Mouse (Mus musculus): Measurements from ENCODE around the gene Socs1. TPM values are rescaled to one million over a fixed set of nuclear protein-coding genes. Genes with fewer than 3 reads are reported as not detected.

The Socs1 gene
- 1.9 and 2.2 TPM in 2 replicates for polyA plus RNA-seq (2012; rRNA removed)

- TF ChIP-seq POLR2A (IDR thresholded peaks at IDR 0.05; ENCODE audit: borderline replicate concordance, extremely low read depth, insufficient read depth, insufficient read length, poor library complexity, severe bottlenecking), result peak; percentile 77
- no peak for TF ChIP-seq CTCF (IDR thresholded peaks at IDR 0.05; ENCODE audit: borderline replicate concordance, extremely low read depth, insufficient read depth, insufficient read length)
- peak; percentile 96 for DNase-seq (ENCODE audit: low read depth)
Measured at GRCm38 (mm10) chr16:10785371-10786231, at the start of gene Socs1. Socs1 (minus strand) TSS chr16:10785536.

GRCm38 (mm10) chr16:10834542-10834910 lies 49.2 kb upstream of the Socs1 start:
- no peak for TF ChIP-seq POLR2A (IDR thresholded peaks at IDR 0.05; ENCODE audit: borderline replicate concordance, extremely low read depth, insufficient read depth, insufficient read length, poor library complexity, severe bottlenecking)
- no peak for TF ChIP-seq CTCF (IDR thresholded peaks at IDR 0.05; ENCODE audit: borderline replicate concordance, extremely low read depth, insufficient read depth, insufficient read length)

GRCm38 (mm10) chr16:10828461-10828805 lies 43.1 kb upstream of the Socs1 start:
- TF ChIP-seq POLR2A (IDR thresholded peaks at IDR 0.05; ENCODE audit: borderline replicate concordance, extremely low read depth, insufficient read depth, insufficient read length, poor library complexity, severe bottlenecking) (no peak), CTCF (IDR thresholded peaks at IDR 0.05; ENCODE audit: borderline replicate concordance, extremely low read depth, insufficient read depth, insufficient read length) (no peak)
- no peak for DNase-seq (ENCODE audit: low read depth)

More at GRCm38 (mm10) chr16:10834542-10834910, 49.2 kb upstream of the Socs1 start:
- no peak for DNase-seq (ENCODE audit: low read depth)

- no peak for DNase-seq (ENCODE audit: low read depth)
- TF ChIP-seq CTCF (IDR thresholded peaks at IDR 0.05; ENCODE audit: borderline replicate concordance, extremely low read depth, insufficient read depth, insufficient read length), result no peak
- TF ChIP-seq POLR2A (IDR thresholded peaks at IDR 0.05; ENCODE audit: borderline replicate concordance, extremely low read depth, insufficient read depth, insufficient read length, poor library complexity, severe bottlenecking), result no peak
Measured at GRCm38 (mm10) chr16:10827766-10828460, 42.6 kb upstream of the Socs1 start.

- DNase-seq (ENCODE audit: low read depth), result no peak
- TF ChIP-seq CTCF (IDR thresholded peaks at IDR 0.05; ENCODE audit: borderline replicate concordance, extremely low read depth, insufficient read depth, insufficient read length) (no peak), POLR2A (IDR thresholded peaks at IDR 0.05; ENCODE audit: borderline replicate concordance, extremely low read depth, insufficient read depth, insufficient read length, poor library complexity, severe bottlenecking) (no peak)
Measured at GRCm38 (mm10) chr16:10827269-10827668, 41.9 kb upstream of the Socs1 start.

- TF ChIP-seq POLR2A (IDR thresholded peaks at IDR 0.05; ENCODE audit: borderline replicate concordance, extremely low read depth, insufficient read depth, insufficient read length, poor library complexity, severe bottlenecking), result no peak
- no peak for TF ChIP-seq CTCF (IDR thresholded peaks at IDR 0.05; ENCODE audit: borderline replicate concordance, extremely low read depth, insufficient read depth, insufficient read length)
Measured at GRCm38 (mm10) chr16:10825840-10826239, 40.5 kb upstream of the Socs1 start.

GRCm38 (mm10) chr16:10824536-10824935 lies 39.2 kb upstream of the Socs1 start:
- TF ChIP-seq CTCF (IDR thresholded peaks at IDR 0.05; ENCODE audit: borderline replicate concordance, extremely low read depth, insufficient read depth, insufficient read length), result no peak
- no peak for TF ChIP-seq POLR2A (IDR thresholded peaks at IDR 0.05; ENCODE audit: borderline replicate concordance, extremely low read depth, insufficient read depth, insufficient read length, poor library complexity, severe bottlenecking)
- DNase-seq (ENCODE audit: low read depth), result no peak

More at GRCm38 (mm10) chr16:10825840-10826239, 40.5 kb upstream of the Socs1 start:
- DNase-seq (ENCODE audit: low read depth), result no peak

- TF ChIP-seq CTCF (IDR thresholded peaks at IDR 0.05; ENCODE audit: borderline replicate concordance, extremely low read depth, insufficient read depth, insufficient read length) (no peak), POLR2A (IDR thresholded peaks at IDR 0.05; ENCODE audit: borderline replicate concordance, extremely low read depth, insufficient read depth, insufficient read length, poor library complexity, severe bottlenecking) (no peak)
- DNase-seq (ENCODE audit: low read depth), result no peak
Measured at GRCm38 (mm10) chr16:10821387-10821786, 36.1 kb upstream of the Socs1 start.

- no peak for TF ChIP-seq POLR2A (IDR thresholded peaks at IDR 0.05; ENCODE audit: borderline replicate concordance, extremely low read depth, insufficient read depth, insufficient read length, poor library complexity, severe bottlenecking)
- no peak for DNase-seq (ENCODE audit: low read depth)
Measured at GRCm38 (mm10) chr16:10819966-10820365, 34.6 kb upstream of the Socs1 start.

- TF ChIP-seq CTCF (IDR thresholded peaks at IDR 0.05; ENCODE audit: borderline replicate concordance, extremely low read depth, insufficient read depth, insufficient read length) (no peak), POLR2A (IDR thresholded peaks at IDR 0.05; ENCODE audit: borderline replicate concordance, extremely low read depth, insufficient read depth, insufficient read length, poor library complexity, severe bottlenecking) (no peak)
- DNase-seq (ENCODE audit: low read depth), result no peak
Measured at GRCm38 (mm10) chr16:10818579-10819135, 33.3 kb upstream of the Socs1 start.

- no peak for DNase-seq (ENCODE audit: low read depth)
- no peak for TF ChIP-seq POLR2A (IDR thresholded peaks at IDR 0.05; ENCODE audit: borderline replicate concordance, extremely low read depth, insufficient read depth, insufficient read length, poor library complexity, severe bottlenecking)
- no peak for TF ChIP-seq CTCF (IDR thresholded peaks at IDR 0.05; ENCODE audit: borderline replicate concordance, extremely low read depth, insufficient read depth, insufficient read length)
Measured at GRCm38 (mm10) chr16:10814864-10815263, 29.5 kb upstream of the Socs1 start.
